ENCODE assay signal across 8 mouse cellular contexts in the genomic region with DNA sequence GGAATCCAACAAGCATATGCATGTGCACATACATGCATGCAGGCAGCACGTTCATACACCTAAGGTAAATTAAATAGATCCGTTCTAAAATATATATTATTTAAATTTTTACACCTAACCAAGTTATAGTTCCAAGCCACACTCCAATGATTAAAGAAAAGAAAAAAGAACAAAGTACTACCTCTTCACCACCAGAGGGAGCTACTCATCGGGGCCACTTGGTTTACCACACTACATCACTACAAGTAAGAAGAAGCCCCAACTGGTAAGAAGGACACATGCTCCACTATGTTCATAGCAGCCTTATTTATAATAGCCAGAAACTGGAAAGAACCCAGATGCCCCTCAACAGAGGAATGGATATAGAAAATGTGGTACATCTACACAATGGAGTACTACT.
DNase-seq lines count a peak whose midpoint lies in the region; ATAC-seq and TF ChIP-seq lines count a peak whose summit lies in the region.
"Not testable (repeated sequence)": the region's sequence is repeated elsewhere in the genome, so short reads cannot be mapped to it uniquely, and the experiment has no call there.

No protein-coding gene starts in this region.

- not testable (repeated sequence) for H3K4me3 ChIP-seq in E14TG2a.4 (replicated peaks; ENCODE audit: low read length); gastrocnemius, adult 2 months; intestine, postnatal 0 days (ENCODE audit: low read depth, low read length); lung, postnatal 0 days (ENCODE audit: low read depth, low read length)

- not testable (repeated sequence) for H3K9ac ChIP-seq in intestine, postnatal 0 days (ENCODE audit: low read depth, low read length); lung, postnatal 0 days (replicated peaks; ENCODE audit: low read depth)

- not testable (repeated sequence) for H3K36me3 ChIP-seq in E14TG2a.4 (ENCODE audit: insufficient read depth, low read length); intestine, postnatal 0 days (ENCODE audit: control insufficient read depth, insufficient read depth); lung, postnatal 0 days (ENCODE audit: insufficient read depth, low read length)

- not testable (repeated sequence) for ATAC-seq in intestine, postnatal 0 days; lung, postnatal 0 days

- peak; percentile 53 for DNase-seq in 416B (ENCODE audit: low read depth)
- peak; percentile 12 for DNase-seq in T-cell, adult 2 months (ENCODE audit: low spot score)
- DNase-seq in gastrocnemius, adult 2 months; lung, postnatal 0 days (ENCODE audit: low spot score): not testable (repeated sequence)
- DNase-seq in naive thymus-derived CD4-positive, alpha-beta T cell, adult 2 months (ENCODE audit: low read depth): peak; percentile 58
- peak; percentile 16 for DNase-seq in thymus, postnatal 14 days

- 91% methylated on average over 3 of the region's 3 CpGs for WGBS in intestine, postnatal 0 days
- WGBS in lung, postnatal 0 days: 92% methylated on average over 3 of the region's 3 CpGs

- not testable (repeated sequence) for H3K27ac ChIP-seq in gastrocnemius, adult 2 months; intestine, postnatal 0 days (ENCODE audit: low read depth, low read length); lung, postnatal 0 days (ENCODE audit: low read length)

- peak; percentile 29 for TF ChIP-seq CTCF in E14TG2a.4 (conservative IDR thresholded peaks at IDR 0.05; ENCODE audit: low read length)
- peak; percentile 36 for TF ChIP-seq CTCF in gastrocnemius, adult 2 months (IDR thresholded peaks at IDR 0.05)
- TF ChIP-seq CTCF in intestine, postnatal 0 days (IDR thresholded peaks at IDR 0.05; ENCODE audit: low read depth): peak; percentile 31; the same call in 1 of the 2 replicates
- TF ChIP-seq CTCF in lung, postnatal 0 days (IDR thresholded peaks at IDR 0.05): peak; percentile 35

- intact Hi-C loops in gastrocnemius, adult 2 months (cut with DNase I): loop anchor here (5.0 kb wide), 1 partner anchor 145 kb away; no protein-coding TSS in a partner anchor

- H3K9me3 ChIP-seq in E14TG2a.4 (ENCODE audit: low read length); intestine, postnatal 0 days (ENCODE audit: control insufficient read depth); lung, postnatal 0 days (ENCODE audit: low read length): not testable (repeated sequence)

- H3K4me2 ChIP-seq in intestine, postnatal 0 days (replicated peaks; ENCODE audit: low read depth); lung, postnatal 0 days (replicated peaks; ENCODE audit: low read depth, low read length): not testable (repeated sequence)

- not testable (repeated sequence) for H3K4me1 ChIP-seq in E14TG2a.4 (replicated peaks; ENCODE audit: low read depth, low read length); intestine, postnatal 0 days (replicated peaks; ENCODE audit: control insufficient read depth, insufficient read depth, low read length); lung, postnatal 0 days (ENCODE audit: insufficient read depth, low read depth, low read length)

- H3K27me3 ChIP-seq in E14TG2a.4 (ENCODE audit: insufficient read depth, low read length); intestine, postnatal 0 days (replicated peaks; ENCODE audit: control insufficient read depth, insufficient read depth, low read length); lung, postnatal 0 days (replicated peaks; ENCODE audit: insufficient read depth, low read length): not testable (repeated sequence)

- TF ChIP-seq EP300 in lung, postnatal 0 days (IDR thresholded peaks at IDR 0.05): not testable (repeated sequence)
